ENCODE assay signal across 1 mouse cellular context in the genomic region with DNA sequence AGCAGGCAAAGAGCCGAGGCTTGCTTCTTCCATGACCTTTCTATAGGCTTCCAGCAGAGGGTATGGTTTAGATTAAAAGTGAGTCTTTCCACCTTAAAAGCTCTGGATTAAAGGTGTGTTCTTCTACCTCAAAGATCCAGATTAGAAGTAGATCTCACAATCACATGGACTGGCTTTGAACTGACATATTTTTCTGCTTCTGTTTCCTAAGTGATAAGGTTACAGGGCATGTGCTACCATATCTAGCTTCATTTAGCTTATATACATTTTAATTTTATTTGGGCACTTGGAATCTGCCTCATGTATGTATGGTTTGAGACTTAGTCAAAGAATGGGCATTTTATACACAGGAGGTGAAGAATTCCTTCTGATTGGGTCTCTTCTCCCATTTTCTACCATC.
TF ChIP-seq lines count a peak whose summit lies in the region.

No protein-coding gene starts in this region.

TF ChIP-seq in MEL, 35 proteins besides CTCF, POLR2A, EP300 and RAD21 (continued from another document):
- TF ChIP-seq TCF12 (IDR thresholded peaks at IDR 0.05; ENCODE audit: low read depth, low read length) (peak; percentile 34; the same call in 1 of the 2 replicates), ZNF384 (IDR thresholded peaks at IDR 0.05; ENCODE audit: low read depth, low read length) (0 out of 2 replicates have a peak, but pooled peaks have one; percentile 13)
